Mouse (Mus musculus): ENCODE data around the gene Ncapg2. TPM values are rescaled to one million over a fixed set of nuclear protein-coding genes. Genes with fewer than 3 reads are reported as not detected.

The Ncapg2 gene
- polyA plus RNA-seq, 1 experiment = 16.0 TPM

GRCm38 (mm10) chr12:116483581-116483980 is 78.4 kb downstream of the Ncapg2 start:
- no peak for TF ChIP-seq POLR2A (IDR thresholded peaks at IDR 0.05; ENCODE audit: control insufficient read depth, extremely low read depth, insufficient read depth, low read length, poor library complexity)
- TF ChIP-seq CTCF (IDR thresholded peaks at IDR 0.05; ENCODE audit: borderline replicate concordance, control insufficient read depth, extremely low read depth, insufficient read depth, low read length, poor library complexity) = no peak
- 51% methylated on average over 2 of the region's 2 CpGs for WGBS
- H3K36me3 ChIP-seq (ENCODE audit: control insufficient read depth, insufficient read depth, low read length) = no peaks in the 10 kb centered on the region
- peaks cover 6% of the 10 kb centered on the region; the same call in 1 of the 2 replicates for H3K27me3 ChIP-seq (ENCODE audit: control insufficient read depth, insufficient read depth, low read length)
- no peak for DNase-seq
- H3K27ac ChIP-seq (ENCODE audit: control insufficient read depth, insufficient read depth, low read length) = no peak overlapping the region
- no peak overlapping the region for H3K4me3 ChIP-seq (ENCODE audit: control insufficient read depth, insufficient read depth, low read length)
- H3K4me1 ChIP-seq (replicated peaks; ENCODE audit: control insufficient read depth, insufficient read depth, low read length) = peaks cover 12% of the 10 kb centered on the region

GRCm38 (mm10) chr12:116484991-116485390 is 79.8 kb downstream of the Ncapg2 start:
- WGBS = 76% methylated on average over 8 of the region's 8 CpGs
- H3K4me1 ChIP-seq (replicated peaks; ENCODE audit: control insufficient read depth, insufficient read depth, low read length) = peaks cover 12% of the 10 kb centered on the region
- H3K27me3 ChIP-seq (ENCODE audit: control insufficient read depth, insufficient read depth, low read length) = peaks cover 6% of the 10 kb centered on the region; the same call in 1 of the 2 replicates
- no peaks in the 10 kb centered on the region for H3K36me3 ChIP-seq (ENCODE audit: control insufficient read depth, insufficient read depth, low read length)
- no peak for DNase-seq
- TF ChIP-seq CTCF (IDR thresholded peaks at IDR 0.05; ENCODE audit: borderline replicate concordance, control insufficient read depth, extremely low read depth, insufficient read depth, low read length, poor library complexity) (no peak), POLR2A (IDR thresholded peaks at IDR 0.05; ENCODE audit: control insufficient read depth, extremely low read depth, insufficient read depth, low read length, poor library complexity) (no peak)
- no peak overlapping the region for H3K4me3 ChIP-seq (ENCODE audit: control insufficient read depth, insufficient read depth, low read length)
- no peak overlapping the region for H3K27ac ChIP-seq (ENCODE audit: control insufficient read depth, insufficient read depth, low read length)

- Histone ChIP-seq H3K36me3 (ENCODE audit: control insufficient read depth, insufficient read depth, low read length) (no peaks in the 10 kb centered on the region), H3K27me3 (ENCODE audit: control insufficient read depth, insufficient read depth, low read length) (peaks cover 6% of the 10 kb centered on the region; the same call in 1 of the 2 replicates), H3K4me3 (ENCODE audit: control insufficient read depth, insufficient read depth, low read length) (peak within 1 kb of the TSS; percentile 35), H3K27ac (ENCODE audit: control insufficient read depth, insufficient read depth, low read length) (no peak within 1 kb of the TSS), H3K4me1 (replicated peaks; ENCODE audit: control insufficient read depth, insufficient read depth, low read length) (peaks cover 12% of the 10 kb centered on the region)
- peak; percentile 64 for DNase-seq
- no peak for TF ChIP-seq CTCF (IDR thresholded peaks at IDR 0.05; ENCODE audit: borderline replicate concordance, control insufficient read depth, extremely low read depth, insufficient read depth, low read length, poor library complexity)
- no peak for TF ChIP-seq POLR2A (IDR thresholded peaks at IDR 0.05; ENCODE audit: control insufficient read depth, extremely low read depth, insufficient read depth, low read length, poor library complexity)
- WGBS = 3% methylated on average over 86 of the region's 86 CpGs
Observed at GRCm38 (mm10) chr12:116485591-116486403, 80.6 kb downstream of the Ncapg2 start, which contains the start of gene Ptprn2. Gene Ptprn2, plus strand, starts transcription at chr12:116485720.

- Histone ChIP-seq H3K36me3 (ENCODE audit: control insufficient read depth, insufficient read depth, low read length) (no peaks in the 10 kb centered on the region), H3K27me3 (ENCODE audit: control insufficient read depth, insufficient read depth, low read length) (peaks cover 6% of the 10 kb centered on the region; the same call in 1 of the 2 replicates), H3K4me1 (replicated peaks; ENCODE audit: control insufficient read depth, insufficient read depth, low read length) (peaks cover 12% of the 10 kb centered on the region), H3K4me3 (ENCODE audit: control insufficient read depth, insufficient read depth, low read length) (peak overlapping the region; percentile 13; the same call in 1 of the 2 replicates), H3K27ac (ENCODE audit: control insufficient read depth, insufficient read depth, low read length) (no peak overlapping the region)
- DNase-seq = no peak
- TF ChIP-seq CTCF (IDR thresholded peaks at IDR 0.05; ENCODE audit: borderline replicate concordance, control insufficient read depth, extremely low read depth, insufficient read depth, low read length, poor library complexity) (no peak), POLR2A (IDR thresholded peaks at IDR 0.05; ENCODE audit: control insufficient read depth, extremely low read depth, insufficient read depth, low read length, poor library complexity) (no peak)
- WGBS = 19% methylated on average over 10 of the region's 10 CpGs
Observed at GRCm38 (mm10) chr12:116486404-116486730, 81.2 kb downstream of the Ncapg2 start.

GRCm38 (mm10) chr12:116488836-116489235 is 83.6 kb downstream of the Ncapg2 start:
- Histone ChIP-seq H3K4me3 (ENCODE audit: control insufficient read depth, insufficient read depth, low read length) (no peak overlapping the region), H3K27me3 (ENCODE audit: control insufficient read depth, insufficient read depth, low read length) (peaks cover 6% of the 10 kb centered on the region; the same call in 1 of the 2 replicates), H3K36me3 (ENCODE audit: control insufficient read depth, insufficient read depth, low read length) (no peaks in the 10 kb centered on the region), H3K4me1 (replicated peaks; ENCODE audit: control insufficient read depth, insufficient read depth, low read length) (peaks cover 12% of the 10 kb centered on the region), H3K27ac (ENCODE audit: control insufficient read depth, insufficient read depth, low read length) (no peak overlapping the region)
- WGBS = 85% methylated on average over 8 of the region's 8 CpGs
- no peak for DNase-seq
- TF ChIP-seq POLR2A (IDR thresholded peaks at IDR 0.05; ENCODE audit: control insufficient read depth, extremely low read depth, insufficient read depth, low read length, poor library complexity) = no peak
- no peak for TF ChIP-seq CTCF (IDR thresholded peaks at IDR 0.05; ENCODE audit: borderline replicate concordance, control insufficient read depth, extremely low read depth, insufficient read depth, low read length, poor library complexity)

- Histone ChIP-seq H3K4me3 (ENCODE audit: control insufficient read depth, insufficient read depth, low read length) (no peak overlapping the region), H3K4me1 (replicated peaks; ENCODE audit: control insufficient read depth, insufficient read depth, low read length) (peaks cover 9% of the 10 kb centered on the region), H3K27me3 (ENCODE audit: control insufficient read depth, insufficient read depth, low read length) (peaks cover 6% of the 10 kb centered on the region; the same call in 1 of the 2 replicates), H3K36me3 (ENCODE audit: control insufficient read depth, insufficient read depth, low read length) (no peaks in the 10 kb centered on the region), H3K27ac (ENCODE audit: control insufficient read depth, insufficient read depth, low read length) (no peak overlapping the region)
- no peak for DNase-seq
- WGBS = 93% methylated on average over 5 of the region's 5 CpGs
- TF ChIP-seq POLR2A (IDR thresholded peaks at IDR 0.05; ENCODE audit: control insufficient read depth, extremely low read depth, insufficient read depth, low read length, poor library complexity) (no peak), CTCF (IDR thresholded peaks at IDR 0.05; ENCODE audit: borderline replicate concordance, control insufficient read depth, extremely low read depth, insufficient read depth, low read length, poor library complexity) (no peak)
Observed at GRCm38 (mm10) chr12:116490575-116491356, 85.6 kb downstream of the Ncapg2 start.
